Mouse (Mus musculus): Measurements from ENCODE around the gene Exph5. TPM values are rescaled to one million over a fixed set of nuclear protein-coding genes. Genes with fewer than 3 reads are reported as not detected.

Exph5 gene
- polyA plus RNA-seq, 1 experiment from 2014 or later = 6.5 TPM

- TF ChIP-seq EP300 (optimal IDR thresholded peaks at IDR 0.05) = no peak
- TF ChIP-seq CTCF (IDR thresholded peaks at IDR 0.05; ENCODE audit: low read depth) = no peak
- Histone ChIP-seq H3K27me3 (ENCODE audit: control insufficient read depth, insufficient read depth, low read length) (no peaks in the 10 kb centered on the region), H3K9ac (ENCODE audit: low read length) (no peak overlapping the region), H3K4me3 (ENCODE audit: low read depth, low read length) (no peak overlapping the region), H3K36me3 (ENCODE audit: control insufficient read depth, insufficient read depth, low read length) (no peaks in the 10 kb centered on the region), H3K27ac (replicated peaks) (no peak overlapping the region), H3K9me3 (ENCODE audit: control insufficient read depth, low read length) (no peaks in the 10 kb centered on the region), H3K4me1 (replicated peaks; ENCODE audit: control insufficient read depth, insufficient read depth) (no peaks in the 10 kb centered on the region), H3K4me2 (replicated peaks; ENCODE audit: low read depth) (no peak overlapping the region)
- WGBS = 65% methylated on average over 4 of the region's 4 CpGs
- no peak for DNase-seq (ENCODE audit: low spot score)
- no peak for ATAC-seq (ENCODE audit: low FRiP score, low TSS enrichment)
Measured at GRCm38 (mm10) chr9:53333436-53333835, 32.0 kb downstream of the Exph5 start.

- no peak for DNase-seq (ENCODE audit: low spot score)
- H3K27me3 ChIP-seq (ENCODE audit: control insufficient read depth, insufficient read depth, low read length) = no peaks in the 10 kb centered on the region
- H3K4me2 ChIP-seq (replicated peaks; ENCODE audit: low read depth) = no peak overlapping the region
- H3K4me1 ChIP-seq (replicated peaks; ENCODE audit: control insufficient read depth, insufficient read depth) = no peaks in the 10 kb centered on the region
- no peak overlapping the region for H3K9ac ChIP-seq (ENCODE audit: low read length)
- H3K27ac ChIP-seq (replicated peaks) = no peak overlapping the region
- no peak for ATAC-seq (ENCODE audit: low FRiP score, low TSS enrichment)
- no peaks in the 10 kb centered on the region for H3K36me3 ChIP-seq (ENCODE audit: control insufficient read depth, insufficient read depth, low read length)
- no peak overlapping the region for H3K4me3 ChIP-seq (ENCODE audit: low read depth, low read length)
- no peaks in the 10 kb centered on the region for H3K9me3 ChIP-seq (ENCODE audit: control insufficient read depth, low read length)
- 56% methylated on average over 3 of the region's 3 CpGs for WGBS
- no peak for TF ChIP-seq CTCF (IDR thresholded peaks at IDR 0.05; ENCODE audit: low read depth)
- no peak for TF ChIP-seq EP300 (optimal IDR thresholded peaks at IDR 0.05)
Measured at GRCm38 (mm10) chr9:53335131-53335530, 33.7 kb downstream of the Exph5 start.

GRCm38 (mm10) chr9:53339603-53340002 is 38.1 kb downstream of the Exph5 start:
- Histone ChIP-seq H3K27me3 (ENCODE audit: control insufficient read depth, insufficient read depth, low read length) (no peaks in the 10 kb centered on the region), H3K4me3 (ENCODE audit: low read depth, low read length) (no peak overlapping the region), H3K9me3 (ENCODE audit: control insufficient read depth, low read length) (no peaks in the 10 kb centered on the region), H3K36me3 (ENCODE audit: control insufficient read depth, insufficient read depth, low read length) (no peaks in the 10 kb centered on the region), H3K27ac (replicated peaks) (no peak overlapping the region), H3K4me2 (replicated peaks; ENCODE audit: low read depth) (no peak overlapping the region), H3K4me1 (replicated peaks; ENCODE audit: control insufficient read depth, insufficient read depth) (no peaks in the 10 kb centered on the region), H3K9ac (ENCODE audit: low read length) (no peak overlapping the region)
- 73% methylated on average over 7 of the region's 7 CpGs for WGBS
- ATAC-seq (ENCODE audit: low FRiP score, low TSS enrichment) (no peak), DNase-seq (ENCODE audit: low spot score) (no peak)
- no peak for TF ChIP-seq CTCF (IDR thresholded peaks at IDR 0.05; ENCODE audit: low read depth)
- TF ChIP-seq EP300 (optimal IDR thresholded peaks at IDR 0.05) = no peak

GRCm38 (mm10) chr9:53340328-53340916 is 39.0 kb downstream of the Exph5 start:
- H3K4me2 ChIP-seq (replicated peaks; ENCODE audit: low read depth) = peak overlapping the region; percentile 64
- peak overlapping the region; percentile 61; the same call in 1 of the 2 replicates for H3K9ac ChIP-seq (ENCODE audit: low read length)
- 22% methylated on average over 17 of the region's 17 CpGs for WGBS
- peak; percentile 76 for ATAC-seq (ENCODE audit: low FRiP score, low TSS enrichment)
- no peaks in the 10 kb centered on the region for H3K9me3 ChIP-seq (ENCODE audit: control insufficient read depth, low read length)
- H3K27me3 ChIP-seq (ENCODE audit: control insufficient read depth, insufficient read depth, low read length) = no peaks in the 10 kb centered on the region
- TF ChIP-seq EP300 (optimal IDR thresholded peaks at IDR 0.05) = no peak
- H3K27ac ChIP-seq (replicated peaks) = peak overlapping the region; percentile 91
- no peaks in the 10 kb centered on the region for H3K4me1 ChIP-seq (replicated peaks; ENCODE audit: control insufficient read depth, insufficient read depth)
- H3K4me3 ChIP-seq (ENCODE audit: low read depth, low read length) = peak overlapping the region; percentile 51
- peak; percentile 48 for DNase-seq (ENCODE audit: low spot score)
- no peaks in the 10 kb centered on the region for H3K36me3 ChIP-seq (ENCODE audit: control insufficient read depth, insufficient read depth, low read length)

GRCm38 (mm10) chr9:53340969-53341368 is 39.5 kb downstream of the Exph5 start:
- Histone ChIP-seq H3K9ac (ENCODE audit: low read length) (peak overlapping the region; percentile 61), H3K4me2 (replicated peaks; ENCODE audit: low read depth) (peak overlapping the region; percentile 64), H3K4me1 (replicated peaks; ENCODE audit: control insufficient read depth, insufficient read depth) (no peaks in the 10 kb centered on the region), H3K4me3 (ENCODE audit: low read depth, low read length) (peak overlapping the region; percentile 51), H3K9me3 (ENCODE audit: control insufficient read depth, low read length) (no peaks in the 10 kb centered on the region), H3K27me3 (ENCODE audit: control insufficient read depth, insufficient read depth, low read length) (no peaks in the 10 kb centered on the region), H3K36me3 (ENCODE audit: control insufficient read depth, insufficient read depth, low read length) (no peaks in the 10 kb centered on the region), H3K27ac (replicated peaks) (peak overlapping the region; percentile 91)
- peak; percentile 79 for DNase-seq (ENCODE audit: low spot score)
- TF ChIP-seq CTCF (IDR thresholded peaks at IDR 0.05; ENCODE audit: low read depth) (no peak), EP300 (optimal IDR thresholded peaks at IDR 0.05) (no peak)
- under 1% methylated on average over 14 of the region's 14 CpGs for WGBS
- ATAC-seq (ENCODE audit: low FRiP score, low TSS enrichment) = peak; percentile 85

- 57% methylated on average over 3 of the region's 3 CpGs for WGBS
- no peaks in the 10 kb centered on the region for H3K9me3 ChIP-seq (ENCODE audit: control insufficient read depth, low read length)
- H3K27me3 ChIP-seq (ENCODE audit: control insufficient read depth, insufficient read depth, low read length) = no peaks in the 10 kb centered on the region
- H3K4me3 ChIP-seq (ENCODE audit: low read depth, low read length) = peak overlapping the region; percentile 51
- TF ChIP-seq CTCF (IDR thresholded peaks at IDR 0.05; ENCODE audit: low read depth) = no peak
- no peak for TF ChIP-seq EP300 (optimal IDR thresholded peaks at IDR 0.05)
- ATAC-seq (ENCODE audit: low FRiP score, low TSS enrichment) (no peak), DNase-seq (ENCODE audit: low spot score) (peak; percentile 13)
- 0 out of 2 replicates have a peak overlapping the region, but pooled peaks have one; percentile 41 for H3K27ac ChIP-seq (replicated peaks)
- peak overlapping the region; percentile 64 for H3K4me2 ChIP-seq (replicated peaks; ENCODE audit: low read depth)
- no peaks in the 10 kb centered on the region for H3K4me1 ChIP-seq (replicated peaks; ENCODE audit: control insufficient read depth, insufficient read depth)
- no peaks in the 10 kb centered on the region for H3K36me3 ChIP-seq (ENCODE audit: control insufficient read depth, insufficient read depth, low read length)
- H3K9ac ChIP-seq (ENCODE audit: low read length) = peak overlapping the region; percentile 32
Measured at GRCm38 (mm10) chr9:53341981-53342380, 40.5 kb downstream of the Exph5 start.
